Mouse (Mus musculus): ENCODE measurements around the gene Col4a3bp. TPM values are rescaled to one million over a fixed set of nuclear protein-coding genes. Genes with fewer than 3 reads are reported as not detected.
"Not testable (repeated sequence)": the region's sequence is repeated elsewhere in the genome, so short reads cannot be mapped to it uniquely, and the experiment has no call there.

Gene Col4a3bp
- polyA plus RNA-seq, 1 experiment from 2014 or later: 10.2 TPM

DNA sequence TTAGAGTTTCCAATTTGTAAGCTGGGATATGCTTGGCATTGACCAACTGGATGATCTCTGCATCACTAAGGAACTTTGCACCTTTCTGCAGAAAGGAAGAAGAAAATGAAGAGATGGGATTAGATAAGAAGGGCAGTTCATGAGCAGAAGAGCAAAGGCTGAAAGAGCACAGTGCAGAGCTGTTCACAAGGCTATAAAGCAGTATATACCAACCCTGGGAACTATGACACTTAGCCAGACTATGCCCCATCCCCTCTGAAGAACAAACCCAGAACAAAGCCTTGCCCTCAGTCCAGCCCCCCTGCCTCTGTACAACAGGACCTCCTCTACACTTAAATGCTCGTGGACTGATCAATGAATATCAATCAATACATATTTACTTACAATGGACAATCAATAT is 114.3 kb downstream of the Col4a3bp start:
- H3K27ac ChIP-seq (ENCODE audit: low read length): no peak overlapping the region
- no peak overlapping the region for H3K9ac ChIP-seq (ENCODE audit: low read depth, low read length)
- ATAC-seq: peak; percentile 66
- H3K4me2 ChIP-seq (ENCODE audit: low read depth, low read length): no peak overlapping the region
- H3K9me3 ChIP-seq (ENCODE audit: control insufficient read depth, low read length): no peaks in the 10 kb centered on the region
- H3K4me1 ChIP-seq (ENCODE audit: control insufficient read depth, insufficient read depth, low read length): no peaks in the 10 kb centered on the region
- H3K4me3 ChIP-seq (ENCODE audit: low read length): no peak overlapping the region
- no peaks in the 10 kb centered on the region for H3K27me3 ChIP-seq (replicated peaks; ENCODE audit: control insufficient read depth, insufficient read depth, low read length)
- H3K36me3 ChIP-seq (ENCODE audit: control insufficient read depth, insufficient read depth, low read length): peaks cover 22% of the 10 kb centered on the region
- WGBS: 73% methylated on average over 1 of the region's 1 CpGs

DNA sequence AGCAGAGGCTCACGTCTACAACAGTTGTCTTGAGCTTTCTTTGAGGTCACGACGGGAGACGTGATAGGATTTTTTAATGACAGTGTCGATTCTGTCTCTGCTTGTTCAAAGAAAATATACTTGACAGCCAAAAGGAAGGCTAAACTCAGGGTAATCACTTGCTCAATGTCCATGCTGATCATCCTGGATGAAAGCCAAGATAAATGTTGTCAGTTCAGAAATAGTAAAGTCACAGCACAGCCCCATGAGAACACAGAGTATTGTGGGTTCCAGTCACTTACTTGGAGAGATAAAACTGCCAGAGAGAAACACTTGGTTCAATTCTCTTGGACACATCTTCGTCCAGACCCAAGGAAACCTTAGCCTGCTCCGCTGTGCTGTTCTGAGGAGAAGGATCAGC is 116.5 kb downstream of the Col4a3bp start:
- Histone ChIP-seq H3K9me3 (ENCODE audit: control insufficient read depth, low read length) (no peaks in the 10 kb centered on the region), H3K36me3 (ENCODE audit: control insufficient read depth, insufficient read depth, low read length) (peaks cover 32% of the 10 kb centered on the region), H3K4me1 (ENCODE audit: control insufficient read depth, insufficient read depth, low read length) (no peaks in the 10 kb centered on the region), H3K9ac (ENCODE audit: low read depth, low read length) (no peak overlapping the region), H3K4me2 (ENCODE audit: low read depth, low read length) (no peak overlapping the region), H3K27me3 (replicated peaks; ENCODE audit: control insufficient read depth, insufficient read depth, low read length) (no peaks in the 10 kb centered on the region), H3K4me3 (ENCODE audit: low read length) (no peak overlapping the region), H3K27ac (ENCODE audit: low read length) (no peak overlapping the region)
- 87% methylated on average over 7 of the region's 7 CpGs for WGBS
- no peak for ATAC-seq

- Histone ChIP-seq H3K27ac (ENCODE audit: low read length) (no peak overlapping the region), H3K9me3 (ENCODE audit: control insufficient read depth, low read length) (no peaks in the 10 kb centered on the region), H3K4me1 (ENCODE audit: control insufficient read depth, insufficient read depth, low read length) (no peaks in the 10 kb centered on the region), H3K36me3 (ENCODE audit: control insufficient read depth, insufficient read depth, low read length) (peaks cover 39% of the 10 kb centered on the region), H3K4me3 (ENCODE audit: low read length) (no peak overlapping the region), H3K9ac (ENCODE audit: low read depth, low read length) (no peak overlapping the region), H3K4me2 (ENCODE audit: low read depth, low read length) (no peak overlapping the region), H3K27me3 (replicated peaks; ENCODE audit: control insufficient read depth, insufficient read depth, low read length) (no peaks in the 10 kb centered on the region)
- ATAC-seq: peak; percentile 34; the same call in 1 of the 2 replicates
- 70% methylated on average over 10 of the region's 10 CpGs for WGBS
Observed at GRCm38 (mm10) chr13:96660095-96660860, 117.9 kb downstream of the Col4a3bp start.

DNA sequence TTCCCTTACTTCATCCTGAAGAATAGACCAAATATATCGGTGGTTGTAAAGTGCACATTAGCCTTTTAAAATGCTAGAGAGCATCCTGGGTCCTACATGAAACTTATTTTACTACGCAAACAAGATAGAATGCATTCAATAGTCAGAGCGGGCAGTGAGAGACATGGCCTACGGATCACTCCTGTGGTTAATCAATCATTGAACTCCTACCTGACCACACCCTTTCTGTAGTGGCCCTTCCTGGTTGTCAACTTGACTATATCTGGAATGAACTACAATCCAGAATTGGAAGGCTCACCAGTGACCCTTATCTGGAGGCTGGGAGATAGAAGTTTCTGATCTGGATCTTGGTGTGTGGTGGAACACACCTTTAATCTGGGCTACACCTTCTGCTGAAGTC is 120.7 kb downstream of the Col4a3bp start:
- not testable (repeated sequence) for H3K27me3 ChIP-seq (replicated peaks; ENCODE audit: control insufficient read depth, insufficient read depth, low read length); H3K4me1 ChIP-seq (ENCODE audit: control insufficient read depth, insufficient read depth, low read length); H3K9me3 ChIP-seq (ENCODE audit: control insufficient read depth, low read length); H3K27ac ChIP-seq (ENCODE audit: low read length); H3K4me2 ChIP-seq (ENCODE audit: low read depth, low read length); H3K4me3 ChIP-seq (ENCODE audit: low read length); H3K9ac ChIP-seq (ENCODE audit: low read depth, low read length)
- peaks cover 37% of the 10 kb centered on the region for H3K36me3 ChIP-seq (ENCODE audit: control insufficient read depth, insufficient read depth, low read length)
- peak; percentile 54 for ATAC-seq
- WGBS: 83% methylated on average over 4 of the region's 4 CpGs

DNA sequence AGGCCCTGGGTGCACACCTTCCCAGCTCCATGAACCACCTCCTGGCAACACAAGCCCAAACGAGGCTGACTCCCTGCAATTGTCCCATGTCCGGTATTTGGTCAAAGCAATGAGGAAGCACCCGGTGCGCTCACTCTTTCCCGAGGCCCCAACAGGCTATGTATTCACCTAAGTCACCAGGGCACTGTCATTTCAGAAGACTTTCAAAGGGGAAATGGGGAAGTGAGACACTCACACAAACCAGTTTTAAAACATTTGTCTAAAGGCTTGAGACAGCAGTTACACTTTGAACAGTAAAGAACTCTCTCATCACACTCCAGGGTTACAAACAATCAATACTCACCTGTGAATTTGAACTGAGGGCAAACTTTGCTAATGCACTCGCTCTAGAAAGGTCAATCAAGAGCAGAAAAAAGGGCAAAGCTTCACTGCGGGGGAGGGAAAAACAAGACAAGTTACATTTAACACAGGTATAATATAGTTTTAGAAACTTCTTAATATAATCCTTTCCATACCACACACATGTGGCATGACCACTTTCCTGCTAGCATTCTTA is 122.1 kb downstream of the Col4a3bp start:
- ATAC-seq: no peak
- peaks cover 34% of the 10 kb centered on the region for H3K36me3 ChIP-seq (ENCODE audit: control insufficient read depth, insufficient read depth, low read length)
- H3K9me3 ChIP-seq (ENCODE audit: control insufficient read depth, low read length): no peaks in the 10 kb centered on the region
- no peak overlapping the region for H3K4me2 ChIP-seq (ENCODE audit: low read depth, low read length)
- no peak overlapping the region for H3K9ac ChIP-seq (ENCODE audit: low read depth, low read length)
- H3K27ac ChIP-seq (ENCODE audit: low read length): no peak overlapping the region
- H3K27me3 ChIP-seq (replicated peaks; ENCODE audit: control insufficient read depth, insufficient read depth, low read length): no peaks in the 10 kb centered on the region
- 86% methylated on average over 7 of the region's 7 CpGs for WGBS
- peaks cover 21% of the 10 kb centered on the region for H3K4me1 ChIP-seq (ENCODE audit: control insufficient read depth, insufficient read depth, low read length)
- no peak overlapping the region for H3K4me3 ChIP-seq (ENCODE audit: low read length)

GRCm38 (mm10) chr13:96670019-96670405 is 127.6 kb downstream of the Col4a3bp start:
- Histone ChIP-seq H3K36me3 (ENCODE audit: control insufficient read depth, insufficient read depth, low read length) (peaks cover 8% of the 10 kb centered on the region), H3K9ac (ENCODE audit: low read depth, low read length) (peak overlapping the region; percentile 96), H3K9me3 (ENCODE audit: control insufficient read depth, low read length) (no peaks in the 10 kb centered on the region), H3K27ac (ENCODE audit: low read length) (peak overlapping the region; percentile 95), H3K27me3 (replicated peaks; ENCODE audit: control insufficient read depth, insufficient read depth, low read length) (no peaks in the 10 kb centered on the region), H3K4me3 (ENCODE audit: low read length) (peak overlapping the region; percentile 98), H3K4me2 (ENCODE audit: low read depth, low read length) (peak overlapping the region; percentile 53), H3K4me1 (ENCODE audit: control insufficient read depth, insufficient read depth, low read length) (peaks cover 26% of the 10 kb centered on the region)
- no peak for ATAC-seq
- under 1% methylated on average over 13 of the region's 13 CpGs for WGBS

DNA sequence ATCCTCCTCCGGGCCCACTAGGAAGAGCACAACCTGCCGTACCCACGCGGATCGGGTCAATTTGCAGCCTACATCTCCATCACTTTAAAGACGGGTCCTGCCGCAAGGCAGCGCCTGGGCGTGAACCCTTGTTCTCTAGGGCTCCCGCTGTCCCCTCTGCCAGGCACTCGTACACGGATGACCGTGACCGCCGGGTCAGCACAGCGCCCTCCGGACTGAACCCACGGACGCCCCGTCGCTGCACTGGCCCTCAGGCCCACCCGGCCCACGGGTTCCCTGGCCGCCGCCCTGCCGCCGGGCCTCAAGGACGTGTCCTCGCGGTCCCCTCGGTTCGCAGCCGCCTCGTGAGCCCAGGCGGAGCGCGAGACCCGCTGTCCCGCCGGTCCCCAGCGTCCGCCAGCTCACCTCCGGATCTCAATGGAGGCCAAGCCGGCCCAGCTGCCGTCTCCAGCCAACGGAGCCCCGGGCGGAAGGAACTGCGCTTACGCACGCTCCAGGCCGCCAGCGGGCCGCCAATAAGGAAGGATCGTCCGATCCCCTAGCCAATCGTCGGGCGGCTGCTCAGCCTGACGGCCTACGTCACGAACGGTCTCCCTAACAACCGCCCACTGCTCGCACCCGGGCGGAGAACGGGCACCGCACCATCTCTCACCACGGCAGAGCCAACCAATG is 128.1 kb downstream of the Col4a3bp start, which contains the start of gene Hmgcr:
Gene Hmgcr, minus strand, starts transcription at position 531 of the 672 bp plus-strand sequence.
- Histone ChIP-seq H3K4me2 (ENCODE audit: low read depth, low read length) (peak within 1 kb of the TSS; percentile 53), H3K27ac (ENCODE audit: low read length) (peak within 1 kb of the TSS; percentile 95), H3K9me3 (ENCODE audit: control insufficient read depth, low read length) (no peaks in the 10 kb centered on the region), H3K4me3 (ENCODE audit: low read length) (peak within 1 kb of the TSS; percentile 98), H3K27me3 (replicated peaks; ENCODE audit: control insufficient read depth, insufficient read depth, low read length) (no peaks in the 10 kb centered on the region), H3K36me3 (ENCODE audit: control insufficient read depth, insufficient read depth, low read length) (peaks cover 6% of the 10 kb centered on the region; the same call in 1 of the 2 replicates), H3K4me1 (ENCODE audit: control insufficient read depth, insufficient read depth, low read length) (peaks cover 26% of the 10 kb centered on the region), H3K9ac (ENCODE audit: low read depth, low read length) (peak within 1 kb of the TSS; percentile 96)
- ATAC-seq: peak; percentile 100
- under 1% methylated on average over 68 of the region's 70 CpGs for WGBS

- H3K4me3 ChIP-seq (ENCODE audit: low read length): peak overlapping the region; percentile 98
- peak; percentile 3; the same call in 1 of the 2 replicates for ATAC-seq
- H3K36me3 ChIP-seq (ENCODE audit: control insufficient read depth, insufficient read depth, low read length): peaks cover 3% of the 10 kb centered on the region; the same call in 1 of the 2 replicates
- H3K4me1 ChIP-seq (ENCODE audit: control insufficient read depth, insufficient read depth, low read length): peaks cover 26% of the 10 kb centered on the region
- peak overlapping the region; percentile 83 for H3K27ac ChIP-seq (ENCODE audit: low read length)
- H3K9ac ChIP-seq (ENCODE audit: low read depth, low read length): peak overlapping the region; percentile 62
- H3K27me3 ChIP-seq (replicated peaks; ENCODE audit: control insufficient read depth, insufficient read depth, low read length): no peaks in the 10 kb centered on the region
- H3K4me2 ChIP-seq (ENCODE audit: low read depth, low read length): peak overlapping the region; percentile 53
- 12% methylated on average over 31 of the region's 31 CpGs for WGBS
- no peaks in the 10 kb centered on the region for H3K9me3 ChIP-seq (ENCODE audit: control insufficient read depth, low read length)
Observed at GRCm38 (mm10) chr13:96671078-96671905, 128.9 kb downstream of the Col4a3bp start.

DNA sequence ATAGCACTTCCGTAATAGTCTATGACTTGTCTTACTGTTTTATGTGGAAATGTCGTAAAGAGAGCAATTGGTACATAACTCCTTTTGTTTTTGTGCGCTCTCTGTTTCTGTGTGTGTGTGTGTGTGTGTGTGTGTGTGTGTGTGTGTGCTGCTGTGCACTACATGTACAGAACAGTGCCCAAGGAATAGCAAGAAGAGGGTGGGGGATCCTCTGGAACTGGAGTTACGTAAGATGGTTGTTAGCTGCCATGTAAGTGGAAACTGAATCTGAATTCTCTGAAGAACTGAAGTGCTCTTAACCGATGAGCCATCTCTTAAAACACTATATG is 129.5 kb downstream of the Col4a3bp start:
- no peak for ATAC-seq
- no peak overlapping the region for H3K27ac ChIP-seq (ENCODE audit: low read length)
- peaks cover 26% of the 10 kb centered on the region for H3K4me1 ChIP-seq (ENCODE audit: control insufficient read depth, insufficient read depth, low read length)
- H3K27me3 ChIP-seq (replicated peaks; ENCODE audit: control insufficient read depth, insufficient read depth, low read length): no peaks in the 10 kb centered on the region
- no peaks in the 10 kb centered on the region for H3K9me3 ChIP-seq (ENCODE audit: control insufficient read depth, low read length)
- H3K36me3 ChIP-seq (ENCODE audit: control insufficient read depth, insufficient read depth, low read length): no peaks in the 10 kb centered on the region
- H3K4me3 ChIP-seq (ENCODE audit: low read length): no peak overlapping the region
- H3K4me2 ChIP-seq (ENCODE audit: low read depth, low read length): no peak overlapping the region
- H3K9ac ChIP-seq (ENCODE audit: low read depth, low read length): no peak overlapping the region
- WGBS: 87% methylated on average over 5 of the region's 5 CpGs
